In genomic region chr3:30864640-30865039, GRCm38 (mm10) we compare ENCODE assay signal across 18 mouse cellular contexts. TPM values are rescaled to one million over a fixed set of nuclear protein-coding genes. Genes with fewer than 3 reads are reported as not detected.
DNase-seq lines count a peak whose midpoint lies in the region; ATAC-seq and TF ChIP-seq lines count a peak whose summit lies in the region.
"Had no signal": no experiment of that assay in that cellular context is flagged by ENCODE, and none has a peak within 500 bp of the region (broad histone marks: within the 10 kb centered on the region; RNA-seq: fewer than 3 reads in every experiment).

No protein-coding gene starts in this region.

- H3K4me1 ChIP-seq in kidney, adult 2 months (ENCODE audit: control insufficient read depth, insufficient read depth, low read length): peaks cover 4% of the 10 kb centered on the region; the same call in 1 of the 2 replicates
- H3K4me1 ChIP-seq in liver, postnatal 0 days (ENCODE audit: insufficient read depth): peaks cover 11% of the 10 kb centered on the region
- peaks cover 15% of the 10 kb centered on the region for H3K4me1 ChIP-seq in midbrain, embryonic 10.5 days
- H3K4me1 ChIP-seq: embryonic facial prominence, embryonic 12.5 days; hindbrain, embryonic 15.5 days; midbrain, embryonic 15.5 days had no signal

- peak; percentile 32 for DNase-seq in kidney, adult 2 months
- no peak for DNase-seq in kidney, adult 9 months
- DNase-seq in spleen, postnatal 36 days (ENCODE audit: low spot score in 2 of 2): peak; percentile 6 to 32
- DNase-seq in spleen, adult 12 weeks (ENCODE audit: low spot score): no peak
- no peak for DNase-seq in liver, postnatal 0 days
- peak; percentile 21 for DNase-seq in telencephalon, adult 2 months (ENCODE audit: low read depth, low spot score)
- no peak for DNase-seq in midbrain, embryonic 10.5 days (ENCODE audit: low spot score)
- no peak for DNase-seq in adrenal gland, postnatal 25 days
- DNase-seq: adrenal gland, adult 2 months; cerebellum, adult 9-11 months; kidney, adult 8-10 months had no signal

- H3K4me3 ChIP-seq in kidney, adult 2 months (ENCODE audit: insufficient read depth, low read depth, low read length): no peak overlapping the region
- H3K4me3 ChIP-seq in liver, postnatal 0 days (ENCODE audit: low read depth, low read length): no peak overlapping the region
- no peak overlapping the region for H3K4me3 ChIP-seq in midbrain, embryonic 10.5 days
- H3K4me3 ChIP-seq: embryonic facial prominence, embryonic 12.5 days; forebrain, embryonic 10.5 days; hindbrain, embryonic 15.5 days; layer of hippocampus, adult 2 months; lung, embryonic 15.5 days; midbrain, embryonic 15.5 days had no signal

- TF ChIP-seq EP300 in liver, postnatal 0 days (IDR thresholded peaks at IDR 0.05; ENCODE audit: low read depth): no peak

- WGBS in kidney, adult 2 months: 24% methylated on average over 1 of the region's 1 CpGs
- 28% methylated on average over 1 of the region's 1 CpGs for WGBS in liver, postnatal 0 days (ENCODE audit: insufficient replicate concordance)
- WGBS in midbrain, embryonic 10.5 days: 79% methylated on average over 1 of the region's 1 CpGs

- TF ChIP-seq CTCF in kidney, adult 2 months (conservative IDR thresholded peaks at IDR 0.05; ENCODE audit: insufficient read depth, insufficient read length, low read depth, low read length): no peak
- TF ChIP-seq CTCF in liver, postnatal 0 days (IDR thresholded peaks at IDR 0.05; ENCODE audit: low read depth): no peak

- no peaks in the 10 kb centered on the region for H3K9me3 ChIP-seq in liver, postnatal 0 days (ENCODE audit: low read length)
- H3K9me3 ChIP-seq in midbrain, embryonic 10.5 days (replicated peaks): no peaks in the 10 kb centered on the region
- H3K9me3 ChIP-seq: embryonic facial prominence, embryonic 12.5 days; forebrain, embryonic 10.5 days; hindbrain, embryonic 15.5 days; lung, embryonic 15.5 days; midbrain, embryonic 15.5 days had no signal

- peak; percentile 58 for ATAC-seq in liver, postnatal 0 days
- ATAC-seq: CD4-positive, CD25-positive, alpha-beta regulatory T cell, adult 4 months; midbrain, embryonic 15.5 days had no signal

- peak overlapping the region; percentile 19; the same call in 1 of the 2 replicates for H3K27ac ChIP-seq in kidney, adult 2 months (ENCODE audit: insufficient read depth, low read depth, low read length)
- H3K27ac ChIP-seq in liver, postnatal 0 days (ENCODE audit: low read depth): peak overlapping the region; percentile 41; the same call in 1 of the 2 replicates
- no peak overlapping the region for H3K27ac ChIP-seq in midbrain, embryonic 10.5 days (replicated peaks)
- H3K27ac ChIP-seq: embryonic facial prominence, embryonic 12.5 days; forebrain, embryonic 10.5 days; hindbrain, embryonic 15.5 days; layer of hippocampus, adult 2 months; lung, embryonic 15.5 days; midbrain, embryonic 15.5 days had no signal

- H3K27me3 ChIP-seq in kidney, adult 2 months (replicated peaks; ENCODE audit: control insufficient read depth, insufficient read depth, low read length): no peaks in the 10 kb centered on the region
- H3K27me3 ChIP-seq in liver, postnatal 0 days (ENCODE audit: insufficient read depth, low read length): no peaks in the 10 kb centered on the region
- no peaks in the 10 kb centered on the region for H3K27me3 ChIP-seq in midbrain, embryonic 10.5 days (ENCODE audit: low read depth, poor library complexity, severe bottlenecking)
- H3K27me3 ChIP-seq: embryonic facial prominence, embryonic 12.5 days; hindbrain, embryonic 15.5 days; lung, embryonic 15.5 days; midbrain, embryonic 15.5 days had no signal

- H3K9ac ChIP-seq in liver, postnatal 0 days (replicated peaks): no peak overlapping the region
- H3K9ac ChIP-seq: embryonic facial prominence, embryonic 12.5 days; hindbrain, embryonic 15.5 days; lung, embryonic 15.5 days; midbrain, embryonic 15.5 days had no signal

- no peak overlapping the region for H3K4me2 ChIP-seq in liver, postnatal 0 days (ENCODE audit: low read depth, low read length)
- H3K4me2 ChIP-seq: embryonic facial prominence, embryonic 12.5 days; hindbrain, embryonic 15.5 days; lung, embryonic 15.5 days; midbrain, embryonic 15.5 days had no signal

- TF ChIP-seq POLR2A in kidney, adult 2 months (IDR thresholded peaks at IDR 0.05; ENCODE audit: low read depth, low read length): no peak

- no peaks in the 10 kb centered on the region for H3K36me3 ChIP-seq in kidney, adult 2 months (ENCODE audit: control insufficient read depth, insufficient read depth, low read length)
- no peaks in the 10 kb centered on the region for H3K36me3 ChIP-seq in liver, postnatal 0 days (replicated peaks; ENCODE audit: insufficient read depth, low read length)
- H3K36me3 ChIP-seq in midbrain, embryonic 10.5 days: no peaks in the 10 kb centered on the region
- H3K36me3 ChIP-seq: embryonic facial prominence, embryonic 12.5 days; forebrain, embryonic 10.5 days; hindbrain, embryonic 15.5 days; lung, embryonic 15.5 days; midbrain, embryonic 15.5 days had no signal

RNA-seq across cellular contexts. Expression of gene Gpr160, which starts 8.9 kb away (rescaled TPM):
- 38.3 and 40.1 TPM in 2 replicates for polyA plus RNA-seq in kidney, adult 2 months (2012; rRNA removed)
- polyA plus RNA-seq in liver, postnatal 0 days (2015; fragmentation: Nextera tagmentation; extraction: Ambion mirVana): 5.4 and 5.9 TPM in 2 replicates
- polyA plus RNA-seq in midbrain, embryonic 10.5 days (2016; fragmentation: Nextera tagmentation; extraction: Ambion mirVana): 0.78 and 0.81 TPM in 2 replicates
- total RNA-seq in adrenal gland, postnatal 25 days (2021): 0.67 and 0.91 TPM in 2 replicates

Comparison
In these comparisons a context has a peak if more than half of its experiments do, and no peak if none do; other contexts are left out.
1. DNase-seq: peak in kidney, adult 2 months (single experiment), spleen, postnatal 36 days (2 of 2) and telencephalon, adult 2 months (single experiment); none in kidney, adult 9 months (single experiment), spleen, adult 12 weeks (single experiment), liver, postnatal 0 days (single experiment), midbrain, embryonic 10.5 days (single experiment) and adrenal gland, postnatal 25 days (single experiment).